Mouse (Mus musculus) heart, embryonic 11.5 days (tissue): ENCODE results near the gene Prox1. TPM values are rescaled to one million over a fixed set of nuclear protein-coding genes. Genes with fewer than 3 reads are reported as not detected.

Source experiments
- ATAC-seq: fragments of 200-750 bp; cut with Nextera tagmentation; replicated peaks from 2 replicates; pipeline ENCODE4 v1.8.0; 2017; ENCODE audit warnings: moderate library complexity; ENCODE audit not compliant: insufficient number of reproducible peaks, low FRiP score, low TSS enrichment
- H3K27ac ChIP-seq: fragments of 300-500 bp; sonication (generic); 2 replicates; pipeline ENCODE4 v1.5.1; 2014; ENCODE audit warnings: mild to moderate bottlenecking, low read depth, low read length
- H3K27me3 ChIP-seq: fragments of 300-500 bp; sonication (generic); 2 replicates; pipeline ENCODE4 v1.6.1; 2014; ENCODE audit warnings: mild to moderate bottlenecking, low read length, mixed read lengths; ENCODE audit not compliant: control insufficient read depth, insufficient read depth
- H3K36me3 ChIP-seq: fragments of 300-500 bp; sonication (generic); 2 replicates; pipeline ENCODE4 v1.6.1; 2014; ENCODE audit warnings: mild to moderate bottlenecking, low read length, moderate library complexity, mixed read lengths; ENCODE audit not compliant: control insufficient read depth, insufficient read depth
- H3K4me1 ChIP-seq: fragments of 300-500 bp; sonication (generic); 2 replicates; pipeline ENCODE4 v1.6.1; 2014; ENCODE audit warnings: low read length; ENCODE audit not compliant: control insufficient read depth, insufficient read depth
- H3K4me2 ChIP-seq: fragments of 300-500 bp; sonication (generic); 2 replicates; pipeline ENCODE4 v1.6.1; 2014; ENCODE audit warnings: mild to moderate bottlenecking, moderate library complexity
- H3K4me3 ChIP-seq: fragments of 300-500 bp; sonication (generic); 2 replicates; pipeline ENCODE4 v1.5.1; 2014; ENCODE audit warnings: low read depth, low read length
- H3K9ac ChIP-seq: fragments of 300-500 bp; sonication (generic); 2 replicates; pipeline ENCODE4 v1.6.1; 2014; ENCODE audit warnings: mild to moderate bottlenecking, low read depth, low read length, moderate library complexity
- H3K9me3 ChIP-seq: fragments of 300-500 bp; sonication (generic); replicated peaks from 2 replicates; pipeline ENCODE4 v1.6.1; 2016; ENCODE audit warnings: low read length; ENCODE audit not compliant: control insufficient read depth
- WGBS: fragments of 180-500 bp; shearing (Covaris S2); extraction: QIAGEN DNeasy Blood & Tissue Kit; methylation state at CpG from one replicate; pipeline ENCODE4 v1.1.7; 2014; ENCODE audit not compliant: insufficient replicate concordance; 5-methylcytosine and 5-hydroxymethylcytosine counted together
- polyA plus RNA-seq: library from polyadenylated mRNA; unstranded; fragments of >200 nt; fragmentation: Nextera tagmentation; extraction: Ambion mirVana; gene quantifications from 2 replicates; pipeline ENCODE4 v1.2.1, GENCODE M21; 2014

Prox1 gene
- polyA plus RNA-seq, 1 experiment from 2014 or later, result 12.6 TPM

DNA sequence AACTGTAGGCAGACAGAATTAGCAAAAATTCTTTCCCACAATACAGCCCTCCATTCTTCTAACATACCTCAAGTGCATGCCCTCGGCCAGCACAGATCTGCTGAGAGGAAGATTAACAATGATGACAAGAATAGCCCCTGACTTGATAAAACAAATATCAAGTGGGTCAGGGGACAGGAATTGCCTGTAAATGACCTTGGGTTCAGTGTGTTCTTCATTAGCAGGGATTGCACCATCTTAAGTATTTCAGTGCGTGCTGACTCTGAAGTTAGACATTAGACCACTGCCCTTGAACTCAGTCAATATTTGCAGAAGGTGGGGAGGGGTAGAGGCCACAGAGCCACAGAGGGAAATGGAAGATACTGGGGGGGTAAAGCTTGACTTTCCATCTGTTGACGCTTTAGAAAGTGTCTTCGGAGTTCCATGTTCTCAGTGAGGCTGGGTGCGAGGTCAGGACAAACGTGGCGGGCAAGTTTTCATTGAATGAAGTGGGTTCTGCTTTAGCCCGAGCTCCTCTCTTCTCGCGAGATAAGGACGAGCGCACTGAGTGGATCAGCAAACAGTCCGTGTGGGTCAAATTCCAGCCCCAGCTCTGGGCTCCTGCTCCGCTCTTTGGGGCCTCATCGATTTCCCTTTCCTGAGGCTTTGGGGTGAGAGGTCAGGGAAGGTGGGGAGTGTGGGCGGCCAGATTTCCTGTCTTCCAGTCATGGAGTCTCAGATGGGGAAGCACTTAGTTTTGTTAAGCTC is 63.7 kb downstream of the Prox1 start:
- WGBS, result 39% methylated on average over 16 of the region's 16 CpGs
- Histone ChIP-seq H3K9me3 (no peaks in the 10 kb centered on the region), H3K4me3 (no peak overlapping the region), H3K9ac (0 out of 2 replicates have a peak overlapping the region, but pooled peaks have one; percentile 46), H3K36me3 (no peaks in the 10 kb centered on the region), H3K4me1 (peaks cover 15% of the 10 kb centered on the region), H3K27me3 (no peaks in the 10 kb centered on the region), H3K27ac (peak overlapping the region; percentile 66), H3K4me2 (0 out of 2 replicates have a peak overlapping the region, but pooled peaks have one; percentile 16)
- no peak for ATAC-seq

DNA sequence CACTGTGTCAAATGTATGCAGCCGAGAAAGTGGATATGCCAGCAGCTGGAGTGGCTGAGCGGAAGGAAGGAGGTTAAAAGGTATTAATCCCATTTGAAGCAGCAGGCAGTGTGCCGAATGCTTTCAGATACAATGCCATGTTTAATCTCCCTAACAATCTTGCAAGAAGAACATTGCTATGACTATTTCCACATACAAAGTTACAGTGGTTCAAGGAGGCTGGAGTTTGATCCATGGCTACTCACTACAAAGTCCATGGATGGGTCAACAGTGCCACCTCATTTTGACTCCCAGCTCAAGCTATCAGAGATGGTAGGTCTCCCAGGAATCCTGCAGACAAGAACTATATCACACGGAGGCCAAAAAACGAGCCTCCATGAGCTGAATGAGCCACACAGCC is 64.5 kb downstream of the Prox1 start:
- Histone ChIP-seq H3K9ac (no peak overlapping the region), H3K27ac (peak overlapping the region; percentile 66), H3K36me3 (no peaks in the 10 kb centered on the region), H3K4me2 (no peak overlapping the region), H3K4me3 (no peak overlapping the region), H3K4me1 (peaks cover 15% of the 10 kb centered on the region), H3K27me3 (no peaks in the 10 kb centered on the region), H3K9me3 (no peaks in the 10 kb centered on the region)
- no peak for ATAC-seq
- 79% methylated on average over 5 of the region's 5 CpGs for WGBS

DNA sequence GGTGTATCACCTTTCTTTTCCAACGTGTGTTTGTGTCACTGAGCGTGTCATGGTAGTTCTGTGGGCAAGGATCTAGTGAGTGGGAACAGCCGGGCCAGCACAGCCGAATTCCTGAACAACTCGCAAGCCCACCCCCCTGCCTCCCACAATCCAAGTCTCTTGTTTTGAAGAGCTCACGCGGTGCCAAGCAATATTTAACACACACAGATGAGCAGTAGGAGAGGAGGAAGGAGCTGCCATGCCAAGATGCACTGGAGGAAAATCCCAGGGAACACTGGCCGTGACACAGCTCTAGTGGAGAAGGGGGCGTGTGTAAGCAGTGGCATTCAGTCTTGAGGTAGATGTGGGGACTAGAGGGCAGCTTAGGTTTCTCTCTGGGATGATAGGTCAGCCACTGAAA is 77.2 kb downstream of the Prox1 start:
- Histone ChIP-seq H3K4me2 (no peak overlapping the region), H3K4me3 (no peak overlapping the region), H3K9ac (no peak overlapping the region), H3K4me1 (peaks cover 14% of the 10 kb centered on the region), H3K27ac (no peak overlapping the region), H3K36me3 (no peaks in the 10 kb centered on the region), H3K27me3 (no peaks in the 10 kb centered on the region), H3K9me3 (no peaks in the 10 kb centered on the region)
- 81% methylated on average over 9 of the region's 9 CpGs for WGBS
- ATAC-seq, result no peak

DNA sequence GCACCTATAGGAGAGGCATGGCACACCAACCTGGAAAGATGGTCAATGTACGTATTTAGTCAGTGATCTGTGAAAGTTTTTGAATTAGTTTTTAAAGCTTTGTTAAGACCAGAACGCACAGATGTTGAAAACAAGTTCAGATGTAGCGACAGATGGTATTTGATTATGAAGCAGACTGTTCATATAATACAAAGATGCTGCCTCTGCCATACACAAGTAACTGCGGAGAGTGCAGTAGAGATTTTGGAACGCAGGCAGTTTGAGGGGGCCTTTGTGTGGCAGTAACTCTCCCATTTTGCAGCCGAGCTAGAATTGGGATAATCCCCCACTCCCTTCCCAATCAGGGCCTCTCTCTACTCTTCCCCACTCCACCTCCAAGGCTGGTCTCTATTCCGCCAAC is 78.4 kb downstream of the Prox1 start:
- no peak for ATAC-seq
- no peaks in the 10 kb centered on the region for H3K9me3 ChIP-seq
- no peak overlapping the region for H3K27ac ChIP-seq
- H3K4me3 ChIP-seq, result no peak overlapping the region
- no peak overlapping the region for H3K4me2 ChIP-seq
- peaks cover 22% of the 10 kb centered on the region for H3K4me1 ChIP-seq
- 87% methylated on average over 7 of the region's 7 CpGs for WGBS
- no peaks in the 10 kb centered on the region for H3K27me3 ChIP-seq
- H3K36me3 ChIP-seq, result no peaks in the 10 kb centered on the region
- no peak overlapping the region for H3K9ac ChIP-seq

DNA sequence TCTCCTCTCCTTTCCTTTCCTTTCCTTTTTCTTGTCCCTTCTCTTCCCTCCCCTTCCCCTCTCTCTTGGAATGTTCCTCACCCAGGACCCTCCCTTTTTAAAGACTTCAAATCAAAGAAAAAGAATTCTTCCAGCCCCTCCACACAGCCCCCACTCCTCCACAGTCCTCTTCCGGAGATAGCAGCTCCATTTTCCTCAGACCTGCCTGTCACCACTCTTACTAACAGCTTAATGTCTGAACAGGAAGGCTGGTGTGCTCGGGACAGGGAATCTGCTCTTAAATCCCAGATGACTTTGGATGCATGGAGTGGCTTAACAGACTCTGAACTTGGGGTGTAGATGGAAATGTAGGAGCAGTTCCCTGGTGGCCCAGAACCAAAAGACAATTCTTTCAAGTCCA is 81.6 kb downstream of the Prox1 start:
- WGBS, result 5% methylated on average over 2 of the region's 2 CpGs
- no peaks in the 10 kb centered on the region for H3K36me3 ChIP-seq
- H3K4me3 ChIP-seq, result no peak overlapping the region
- H3K9me3 ChIP-seq, result no peaks in the 10 kb centered on the region
- H3K4me1 ChIP-seq, result peaks cover 37% of the 10 kb centered on the region
- H3K4me2 ChIP-seq, result no peak overlapping the region
- no peaks in the 10 kb centered on the region for H3K27me3 ChIP-seq
- peak overlapping the region; percentile 54; the same call in 1 of the 2 replicates for H3K27ac ChIP-seq
- ATAC-seq, result peak; percentile 64; the same call in 1 of the 2 replicates
- H3K9ac ChIP-seq, result no peak overlapping the region

DNA sequence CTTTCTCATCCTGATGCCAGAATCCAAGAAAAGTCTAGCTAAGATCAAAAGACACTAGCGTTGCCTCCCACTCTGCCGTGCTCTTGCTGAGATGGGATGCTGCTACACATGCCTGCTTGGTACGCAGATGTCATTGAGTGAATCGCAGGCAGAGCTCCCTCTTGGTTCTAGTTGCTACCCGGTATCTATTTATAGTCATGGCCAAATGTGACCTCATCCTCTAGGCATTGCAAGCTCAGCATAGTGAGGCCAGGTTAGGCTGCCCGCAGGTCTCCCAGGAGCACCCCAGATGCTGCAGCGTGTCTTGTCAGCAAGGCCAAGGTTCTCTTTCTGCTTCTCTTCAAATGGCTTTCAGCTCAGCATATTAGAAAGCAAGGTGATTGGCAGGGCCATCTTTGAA is 84.8 kb downstream of the Prox1 start:
- Histone ChIP-seq H3K27me3 (no peaks in the 10 kb centered on the region), H3K27ac (peak overlapping the region; percentile 57), H3K9me3 (no peaks in the 10 kb centered on the region), H3K4me2 (no peak overlapping the region), H3K9ac (no peak overlapping the region), H3K36me3 (no peaks in the 10 kb centered on the region), H3K4me3 (no peak overlapping the region), H3K4me1 (peaks cover 38% of the 10 kb centered on the region)
- ATAC-seq, result 0 out of 2 replicates have a peak, but pooled peaks have one; percentile 59
- 34% methylated on average over 7 of the region's 7 CpGs for WGBS

DNA sequence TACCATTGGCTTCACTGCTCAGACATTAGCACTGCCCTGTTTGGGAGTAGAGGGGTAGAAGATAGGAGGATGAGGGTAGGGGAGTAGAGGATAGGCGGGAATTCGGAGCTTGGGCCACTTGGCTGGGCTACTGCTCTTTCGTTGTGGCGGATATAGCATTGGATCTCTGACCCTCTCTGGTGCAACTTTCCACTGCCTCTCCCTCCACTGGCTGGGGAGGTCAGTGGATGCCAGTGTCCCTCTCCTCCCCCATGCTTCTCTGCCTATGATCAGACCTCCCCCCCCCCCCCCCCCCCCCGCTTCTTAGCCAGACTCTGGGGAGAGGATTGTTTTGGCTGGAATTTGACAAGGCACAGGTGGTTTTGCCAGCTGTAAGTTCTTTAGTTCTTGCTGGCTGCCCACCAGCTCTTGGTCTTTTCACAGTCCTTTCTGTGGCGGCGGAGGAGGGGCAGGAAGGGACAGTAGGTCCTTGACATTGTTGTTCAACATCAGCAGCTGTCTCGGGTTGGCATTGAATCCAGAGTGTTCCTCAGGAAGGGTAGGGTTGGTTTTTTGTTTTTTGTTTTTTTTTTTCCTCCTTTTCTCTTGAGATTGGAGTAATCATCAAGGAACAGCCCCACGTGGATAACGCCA is 90.8 kb downstream of the Prox1 start:
- H3K4me1 ChIP-seq, result peaks cover 19% of the 10 kb centered on the region; the same call in 1 of the 2 replicates
- no peak overlapping the region for H3K4me3 ChIP-seq
- H3K27me3 ChIP-seq, result no peaks in the 10 kb centered on the region
- no peak overlapping the region for H3K27ac ChIP-seq
- no peak overlapping the region for H3K9ac ChIP-seq
- H3K36me3 ChIP-seq, result no peaks in the 10 kb centered on the region
- H3K9me3 ChIP-seq, result no peaks in the 10 kb centered on the region
- no peak for ATAC-seq
- 78% methylated on average over 9 of the region's 10 CpGs for WGBS
- no peak overlapping the region for H3K4me2 ChIP-seq

DNA sequence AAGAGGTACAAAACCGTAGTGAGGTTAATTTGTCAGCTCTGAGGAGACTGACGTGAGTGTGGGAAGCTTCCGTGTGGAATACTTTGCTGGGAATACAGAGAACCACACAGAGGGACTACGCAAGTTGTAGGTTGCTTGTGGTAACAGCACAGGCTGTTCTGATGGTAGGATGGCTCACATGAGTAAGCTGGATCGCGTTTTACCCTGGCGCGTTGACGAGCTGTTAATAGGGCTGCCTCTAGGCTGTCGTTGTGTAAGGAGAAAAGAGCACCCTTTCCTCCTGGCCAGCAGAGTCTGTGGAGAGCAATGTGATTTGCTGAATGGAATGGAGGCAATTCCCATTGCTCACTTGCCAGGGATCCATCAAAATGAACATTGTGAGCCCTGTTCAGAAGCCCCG is 93.9 kb downstream of the Prox1 start:
- no peak overlapping the region for H3K9ac ChIP-seq
- WGBS, result 64% methylated on average over 11 of the region's 11 CpGs
- H3K4me2 ChIP-seq, result no peak overlapping the region
- no peak overlapping the region for H3K4me3 ChIP-seq
- H3K9me3 ChIP-seq, result no peaks in the 10 kb centered on the region
- peaks cover 36% of the 10 kb centered on the region for H3K4me1 ChIP-seq
- H3K27me3 ChIP-seq, result no peaks in the 10 kb centered on the region
- no peak overlapping the region for H3K27ac ChIP-seq
- no peaks in the 10 kb centered on the region for H3K36me3 ChIP-seq
- no peak for ATAC-seq
